Mouse (Mus musculus) E14TG2a.4 (cell line): Measurements from ENCODE around the gene Clasrp.

ENCODE experiments used
- CTCF ChIP-seq: conservative IDR thresholded peaks from 2 replicates; pipeline ENCODE4 v1.5.1; 2014; ENCODE audit warnings: low read length
- NANOG ChIP-seq: IDR thresholded peaks from 2 replicates; pipeline ENCODE4 v1.6.1; 2014; ENCODE audit warnings: borderline replicate concordance, low read length, mixed read lengths
- POU5F1 ChIP-seq: IDR thresholded peaks from 2 replicates; pipeline ENCODE4 v1.6.1; 2014; ENCODE audit warnings: low read length, borderline replicate concordance

GRCm38 (mm10) chr7:19551634-19552033 lies 52.7 kb downstream of the Clasrp start:
- TF ChIP-seq CTCF, result no peak
- no peak for TF ChIP-seq NANOG
- no peak for TF ChIP-seq POU5F1
